Mouse (Mus musculus) mature B cell (primary cell): Measurements from ENCODE around the gene Aqp1.

Experiments
- in situ Hi-C: fragments of 300-500 bp; cut with MboI; formaldehyde crosslinking; loops from 2 replicates; pipeline ENCODE4 v1.14.3; 2019

Gene Aqp1

GRCm38 (mm10) chr6:55335989-55336514 lies at the start of gene Aqp1:
TSS of gene Aqp1 (plus strand) at chr6:55336432.
- in situ Hi-C loops = no loop called here

GRCm38 (mm10) chr6:55288007-55288602 lies 48.1 kb upstream of the Aqp1 start:
- in situ Hi-C loops = no loop called here

- in situ Hi-C loops = no loop called here
These were observed 41.6 kb upstream of the Aqp1 start for GRCm38 (mm10) chr6:55294549-55295131.

GRCm38 (mm10) chr6:55295325-55295724 lies 40.9 kb upstream of the Aqp1 start:
- in situ Hi-C loops = no loop called here

- in situ Hi-C loops = no loop called here
These were observed 36.8 kb upstream of the Aqp1 start for GRCm38 (mm10) chr6:55299482-55299881.

- in situ Hi-C loops = no loop called here
These were observed 36.3 kb upstream of the Aqp1 start for GRCm38 (mm10) chr6:55299917-55300316.

GRCm38 (mm10) chr6:55300704-55301103 lies 35.5 kb upstream of the Aqp1 start:
- in situ Hi-C loops = no loop called here

GRCm38 (mm10) chr6:55310179-55310578 lies 26.1 kb upstream of the Aqp1 start:
- in situ Hi-C loops = no loop called here

- in situ Hi-C loops = no loop called here
These were observed 24.3 kb upstream of the Aqp1 start for GRCm38 (mm10) chr6:55311962-55312361.

GRCm38 (mm10) chr6:55313893-55314292 lies 22.3 kb upstream of the Aqp1 start:
- in situ Hi-C loops = no loop called here

- in situ Hi-C loops = no loop called here
These were observed 21.6 kb upstream of the Aqp1 start for GRCm38 (mm10) chr6:55314628-55315027.

- in situ Hi-C loops = no loop called here
These were observed 17.6 kb upstream of the Aqp1 start for GRCm38 (mm10) chr6:55318597-55318996.

- in situ Hi-C loops = no loop called here
These were observed 16.4 kb upstream of the Aqp1 start for GRCm38 (mm10) chr6:55319585-55320551.

- in situ Hi-C loops = no loop called here
These were observed 15.3 kb upstream of the Aqp1 start for GRCm38 (mm10) chr6:55320894-55321293.

- in situ Hi-C loops = no loop called here
These were observed 14.7 kb upstream of the Aqp1 start for GRCm38 (mm10) chr6:55321518-55321917.

GRCm38 (mm10) chr6:55322980-55323379 lies 13.3 kb upstream of the Aqp1 start:
- in situ Hi-C loops = no loop called here

- in situ Hi-C loops = no loop called here
These were observed 12.2 kb upstream of the Aqp1 start for GRCm38 (mm10) chr6:55323908-55324634.

GRCm38 (mm10) chr6:55324785-55325184 lies 11.4 kb upstream of the Aqp1 start:
- in situ Hi-C loops = no loop called here

GRCm38 (mm10) chr6:55326299-55326698 lies 9.9 kb upstream of the Aqp1 start:
- in situ Hi-C loops = no loop called here

GRCm38 (mm10) chr6:55327326-55327725 lies 8.9 kb upstream of the Aqp1 start:
- in situ Hi-C loops = no loop called here

- in situ Hi-C loops = no loop called here
These were observed 8.1 kb upstream of the Aqp1 start for GRCm38 (mm10) chr6:55328179-55328578.

GRCm38 (mm10) chr6:55331315-55331714 lies 4.9 kb upstream of the Aqp1 start:
- in situ Hi-C loops = no loop called here
